Mouse (Mus musculus) kidney, adult 2 months (tissue): ENCODE data around the gene Abcb5. TPM values are rescaled to one million over a fixed set of nuclear protein-coding genes. Genes with fewer than 3 reads are reported as not detected.
"Not testable (repeated sequence)": the region's sequence is repeated elsewhere in the genome, so short reads cannot be mapped to it uniquely, and the experiment has no call there.

ENCODE experiments used
- DNase-seq: peaks from one replicate; pipeline ENCODE4 v3.0.0; 2021
- H3K27ac ChIP-seq: fragments of 200-500 bp; 2 replicates; pipeline ENCODE4 v1.5.1; 2012; ENCODE audit warnings: low read depth, low read length, control low read depth, inconsistent platforms; ENCODE audit not compliant: insufficient read depth
- H3K27me3 ChIP-seq: fragments of 200-500 bp; replicated peaks from 2 replicates; pipeline ENCODE4 v1.6.1; 2012; ENCODE audit warnings: mild to moderate bottlenecking, moderate library complexity, low read length, inconsistent platforms; ENCODE audit not compliant: control insufficient read depth, insufficient read depth
- H3K36me3 ChIP-seq: fragments of 200-500 bp; 2 replicates; pipeline ENCODE4 v1.6.1; 2012; ENCODE audit warnings: mild to moderate bottlenecking, moderate library complexity, low read length, inconsistent platforms; ENCODE audit not compliant: control insufficient read depth, insufficient read depth
- H3K4me1 ChIP-seq: fragments of 200-500 bp; 2 replicates; pipeline ENCODE4 v1.6.1; 2011; ENCODE audit warnings: low read length; ENCODE audit not compliant: control insufficient read depth, insufficient read depth
- H3K4me3 ChIP-seq: fragments of 200-500 bp; 2 replicates; pipeline ENCODE4 v1.5.1; 2011; ENCODE audit warnings: mild to moderate bottlenecking, low read depth, low read length, control low read depth; ENCODE audit not compliant: insufficient read depth
- CTCF ChIP-seq: fragments of 200-500 bp; conservative IDR thresholded peaks from 2 replicates; pipeline ENCODE4 v1.5.1; 2011; ENCODE audit warnings: low read depth, mild to moderate bottlenecking, control low read depth, low read length, moderate library complexity, mixed read lengths; ENCODE audit not compliant: insufficient read depth, insufficient read length
- POLR2A ChIP-seq: fragments of 200-500 bp; IDR thresholded peaks from one replicate; pipeline ENCODE4 v1.6.1; 2011; ENCODE audit warnings: low read depth, low read length, control low read depth
- WGBS: fragments of 180-500 bp; shearing (Covaris S2); methylation state at CpG from one replicate; pipeline ENCODE4 v1.1.7; 2018; 5-methylcytosine and 5-hydroxymethylcytosine counted together
- polyA plus RNA-seq: library from polyadenylated mRNA; depleted of rRNA; stranded (reverse); fragments of >200 nt; gene quantifications from 2 replicates; pipeline ENCODE4 v1.2.3, GENCODE M21; 2012; rRNA removed

The Abcb5 gene
- not detected in 2 replicates for polyA plus RNA-seq

- Histone ChIP-seq H3K27ac (no peak within 1 kb of the TSS), H3K4me3 (no peak within 1 kb of the TSS), H3K36me3 (no peaks in the 10 kb centered on the region), H3K27me3 (no peaks in the 10 kb centered on the region), H3K4me1 (no peaks in the 10 kb centered on the region)
- WGBS, result 74% methylated on average over 4 of the region's 4 CpGs
- no peak for DNase-seq
- TF ChIP-seq CTCF, result no peak
- no peak for TF ChIP-seq POLR2A
These were observed at the start of gene Abcb5 for GRCm38 (mm10) chr12:118966321-118966720. TSS of gene Abcb5 (minus strand) at chr12:118966421.

- WGBS, result 45% methylated on average over 2 of the region's 2 CpGs
- no peak overlapping the region for H3K27ac ChIP-seq
- peak; percentile 28 for DNase-seq
- no peaks in the 10 kb centered on the region; the same call in 1 of the 2 replicates for H3K4me1 ChIP-seq
- TF ChIP-seq CTCF (no peak), POLR2A (no peak)
- no peak overlapping the region for H3K4me3 ChIP-seq
- no peaks in the 10 kb centered on the region for H3K36me3 ChIP-seq
- no peaks in the 10 kb centered on the region for H3K27me3 ChIP-seq
These were observed 33.0 kb upstream of the Abcb5 start for GRCm38 (mm10) chr12:118999230-118999629.

GRCm38 (mm10) chr12:118994328-118995166 is 28.3 kb upstream of the Abcb5 start:
- peak; percentile 51 for DNase-seq
- no peak overlapping the region for H3K4me3 ChIP-seq
- H3K36me3 ChIP-seq, result no peaks in the 10 kb centered on the region
- 65% methylated on average over 1 of the region's 1 CpGs for WGBS
- peak overlapping the region; percentile 23 for H3K27ac ChIP-seq
- no peaks in the 10 kb centered on the region; the same call in 1 of the 2 replicates for H3K4me1 ChIP-seq
- H3K27me3 ChIP-seq, result no peaks in the 10 kb centered on the region
- no peak for TF ChIP-seq CTCF
- no peak for TF ChIP-seq POLR2A

- Histone ChIP-seq H3K36me3 (no peaks in the 10 kb centered on the region), H3K4me1 (no peaks in the 10 kb centered on the region), H3K4me3 (no peak overlapping the region), H3K27ac (no peak overlapping the region), H3K27me3 (no peaks in the 10 kb centered on the region)
- TF ChIP-seq POLR2A, result no peak
- no peak for TF ChIP-seq CTCF
- 63% methylated on average over 1 of the region's 1 CpGs for WGBS
- no peak for DNase-seq
These were observed 18.6 kb upstream of the Abcb5 start for GRCm38 (mm10) chr12:118984852-118985251.

- H3K4me1 ChIP-seq, result no peaks in the 10 kb centered on the region; the same call in 1 of the 2 replicates
- H3K36me3 ChIP-seq, result no peaks in the 10 kb centered on the region
- H3K4me3 ChIP-seq, result no peak overlapping the region
- WGBS, result 27% methylated on average over 13 of the region's 13 CpGs
- no peak for TF ChIP-seq CTCF
- no peak for TF ChIP-seq POLR2A
- DNase-seq, result peak; percentile 70
- no peaks in the 10 kb centered on the region; the same call in 1 of the 2 replicates for H3K27me3 ChIP-seq
- no peak overlapping the region for H3K27ac ChIP-seq
These were observed 35.6 kb downstream of the Abcb5 start for GRCm38 (mm10) chr12:118930386-118931318.

- no peaks in the 10 kb centered on the region; the same call in 1 of the 2 replicates for H3K27me3 ChIP-seq
- no peaks in the 10 kb centered on the region for H3K36me3 ChIP-seq
- no peak overlapping the region for H3K4me3 ChIP-seq
- WGBS, result 17% methylated on average over 13 of the region's 13 CpGs
- H3K27ac ChIP-seq, result no peak overlapping the region
- H3K4me1 ChIP-seq, result no peaks in the 10 kb centered on the region; the same call in 1 of the 2 replicates
- peak; percentile 27 for DNase-seq
- TF ChIP-seq POLR2A, result no peak
- TF ChIP-seq CTCF, result 0 out of 2 replicates have a peak, but pooled peaks have one; percentile 9
These were observed 39.4 kb downstream of the Abcb5 start for GRCm38 (mm10) chr12:118926813-118927281.

GRCm38 (mm10) chr12:118923874-118924273 is 42.3 kb downstream of the Abcb5 start:
- H3K27me3 ChIP-seq, H3K36me3 ChIP-seq, H3K27ac ChIP-seq, H3K4me1 ChIP-seq, H3K4me3 ChIP-seq, DNase-seq: not testable (repeated sequence)
- WGBS, result 44% methylated on average over 1 of the region's 1 CpGs
